Mouse (Mus musculus): ENCODE results near the gene Bdnf. TPM values are rescaled to one million over a fixed set of nuclear protein-coding genes. Genes with fewer than 3 reads are reported as not detected.

The Bdnf gene
- total and polyA plus RNA-seq, 3 experiments = 0.04 TPM; not detected in 2

DNA sequence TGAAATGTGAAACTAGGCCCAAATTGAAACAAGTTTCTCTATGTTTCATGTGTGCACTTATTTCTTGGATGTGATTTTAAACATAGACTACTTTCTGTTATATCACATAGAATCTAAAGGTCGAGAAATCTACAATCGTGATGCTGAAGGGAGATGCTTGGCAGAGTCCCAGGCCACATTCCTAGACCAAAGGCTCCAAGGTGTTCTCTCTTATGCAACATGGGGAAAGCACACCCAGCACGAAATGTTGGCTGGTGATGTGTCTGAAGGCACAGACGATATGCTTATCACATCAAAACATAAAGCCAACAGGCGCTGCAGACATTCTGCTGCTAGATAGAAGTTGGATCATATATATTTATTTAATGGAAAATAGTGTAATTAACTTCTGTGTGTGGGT is 25.8 kb downstream of the Bdnf start:
- Histone ChIP-seq H3K4me3 (replicated peaks in 1 of 3; ENCODE audit: low read depth in 2 of 3, low read length in 2 of 3, poor library complexity in 1 of 3) (no peak overlapping the region), H3K79me2 (replicated peaks; ENCODE audit: control insufficient read depth, extremely low read depth, insufficient read depth, poor library complexity, severe bottlenecking) (no peaks in the 10 kb centered on the region), H3K9ac (ENCODE audit: insufficient read depth, low read depth) (no peak overlapping the region), H3K4me2 (ENCODE audit: insufficient read depth, low read depth, poor library complexity, severe bottlenecking) (no peak overlapping the region), H3K36me3 (replicated peaks in 1 of 2; ENCODE audit: control insufficient read depth in 1 of 2, insufficient read depth in 1 of 2, low read length in 1 of 2) (no peaks in the 10 kb centered on the region), H3K27me3 (replicated peaks) (no peaks in the 10 kb centered on the region), H3K4me1 (ENCODE audit: control insufficient read depth in 1 of 2, insufficient read depth in 2 of 2) (peaks cover 0 to 28% of the 10 kb centered on the region in 2 experiments; a peak in 2 of 4 replicates), H3K27ac (ENCODE audit: insufficient read depth, low read depth) (no peak overlapping the region), H3K9me3 (replicated peaks; ENCODE audit: low read length) (no peaks in the 10 kb centered on the region)
- dilution Hi-C loops (cut with MboI; ENCODE audit: extremely low pct_ligation_motif_present, extremely low pct_unique_long_range_greater_than_20kb, low sequenced_read_pairs) = no loop called here
- in situ Hi-C loops (cut with MboI; ENCODE audit: low pct_ligation_motif_present, low pct_unique_long_range_greater_than_20kb, low sequenced_read_pairs) = no loop called here
- no peak for DNase-seq (ENCODE audit: extremely low read depth)
- TF ChIP-seq UBTF (IDR thresholded peaks at IDR 0.05; ENCODE audit: low read depth, low read length) (no peak), E2F4 (IDR thresholded peaks at IDR 0.05; ENCODE audit: insufficient replicate concordance, low read depth, low read length) (no peak), RAD21 (IDR thresholded peaks at IDR 0.05; ENCODE audit: low read depth, low read length) (no peak), ZNF384 (IDR thresholded peaks at IDR 0.05; ENCODE audit: low read depth, low read length) (no peak), TBP (conservative IDR thresholded peaks at IDR 0.05; ENCODE audit: low read depth, low read length) (no peak), MXI1 (IDR thresholded peaks at IDR 0.05; ENCODE audit: low read depth, low read length) (no peak), JUN (IDR thresholded peaks at IDR 0.05; ENCODE audit: insufficient read depth, low read depth, low read length) (no peak), EP300 (IDR thresholded peaks at IDR 0.05; ENCODE audit: low read length) (no peak), ELF1 (IDR thresholded peaks at IDR 0.05; ENCODE audit: low read depth, low read length) (no peak), MEF2A (IDR thresholded peaks at IDR 0.05; ENCODE audit: borderline replicate concordance, low read depth, low read length) (no peak), NELFE (IDR thresholded peaks at IDR 0.05; ENCODE audit: low read depth, low read length) (no peak), CTCF (conservative IDR thresholded peaks at IDR 0.05 in 1 of 2, IDR thresholded peaks at IDR 0.05 in 1 of 2; ENCODE audit: low read depth in 2 of 2, low read length in 2 of 2) (no peak), HCFC1 (IDR thresholded peaks at IDR 0.05; ENCODE audit: low read depth, low read length) (no peak), POLR2AphosphoS2 (IDR thresholded peaks at IDR 0.05; ENCODE audit: low read depth, low read length) (no peak), NRF1 (IDR thresholded peaks at IDR 0.05; ENCODE audit: low read depth, low read length) (no peak), MAX (IDR thresholded peaks at IDR 0.05; ENCODE audit: low read length) (no peak), POLR2A (IDR thresholded peaks at IDR 0.05; ENCODE audit: low read depth, low read length) (no peak), SMC3 (IDR thresholded peaks at IDR 0.05; ENCODE audit: low read depth, low read length) (no peak), IRF4 (IDR thresholded peaks at IDR 0.05; ENCODE audit: low read depth, low read length) (no peak), SIN3A (IDR thresholded peaks at IDR 0.05; ENCODE audit: low read length) (no peak)

DNA sequence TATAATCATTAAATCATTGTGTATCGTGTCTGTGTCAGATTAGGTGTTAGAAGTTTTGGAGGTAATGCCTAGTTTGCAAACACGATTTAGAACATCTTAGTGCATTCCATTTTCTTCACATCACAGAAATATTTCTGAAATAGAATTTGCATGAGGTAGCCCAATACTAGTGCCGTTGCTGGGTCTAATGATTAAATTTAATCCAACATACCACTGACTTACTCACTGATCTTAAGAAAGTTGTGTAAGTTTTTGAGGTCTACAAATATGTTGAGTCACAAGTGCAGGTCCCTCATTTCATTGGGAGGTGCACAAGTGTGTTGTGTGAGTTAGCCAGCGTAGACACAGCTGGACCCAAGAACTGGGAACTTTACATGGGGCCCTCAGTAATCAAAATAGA is 29.1 kb downstream of the Bdnf start:
- H3K36me3 ChIP-seq (replicated peaks in 1 of 2; ENCODE audit: control insufficient read depth in 1 of 2, insufficient read depth in 1 of 2, low read length in 1 of 2) = no peaks in the 10 kb centered on the region
- H3K4me2 ChIP-seq (ENCODE audit: insufficient read depth, low read depth, poor library complexity, severe bottlenecking) = peak overlapping the region; percentile 62; the same call in 1 of the 2 replicates
- no peak for TF ChIP-seq JUND (conservative IDR thresholded peaks at IDR 0.05; ENCODE audit: low read depth, low read length)
- TF ChIP-seq USF1 (IDR thresholded peaks at IDR 0.05; ENCODE audit: low read depth, low read length) = no peak
- TF ChIP-seq SIN3A (IDR thresholded peaks at IDR 0.05; ENCODE audit: low read length) = no peak
- TF ChIP-seq JUN (IDR thresholded peaks at IDR 0.05; ENCODE audit: insufficient read depth, low read depth, low read length) = no peak
- no peak for TF ChIP-seq MYC (IDR thresholded peaks at IDR 0.05; ENCODE audit: low read depth, low read length)
- TF ChIP-seq EP300 (IDR thresholded peaks at IDR 0.05; ENCODE audit: low read length) = no peak
- TF ChIP-seq RAD21 (IDR thresholded peaks at IDR 0.05; ENCODE audit: low read depth, low read length) = no peak
- no peak for TF ChIP-seq PAX5 (IDR thresholded peaks at IDR 0.05; ENCODE audit: low read length)
- no peak for TF ChIP-seq E2F4 (IDR thresholded peaks at IDR 0.05; ENCODE audit: insufficient replicate concordance, low read depth, low read length)
- no peak for TF ChIP-seq ZNF384 (IDR thresholded peaks at IDR 0.05; ENCODE audit: low read depth, low read length)
- TF ChIP-seq MAFK (IDR thresholded peaks at IDR 0.05; ENCODE audit: insufficient replicate concordance, low read length) = no peak
- TF ChIP-seq RCOR1 (conservative IDR thresholded peaks at IDR 0.05; ENCODE audit: low read depth, low read length) = no peak
- no peak for TF ChIP-seq ZMIZ1 (IDR thresholded peaks at IDR 0.05; ENCODE audit: low read depth, low read length)
- no peak for TF ChIP-seq KAT2A (IDR thresholded peaks at IDR 0.05; ENCODE audit: insufficient replicate concordance, low read length)
- no peak for TF ChIP-seq MEF2A (IDR thresholded peaks at IDR 0.05; ENCODE audit: borderline replicate concordance, low read depth, low read length)
- no peak for TF ChIP-seq HCFC1 (IDR thresholded peaks at IDR 0.05; ENCODE audit: low read depth, low read length)
- TF ChIP-seq MXI1 (IDR thresholded peaks at IDR 0.05; ENCODE audit: low read depth, low read length) = no peak
- no peak for TF ChIP-seq IRF4 (IDR thresholded peaks at IDR 0.05; ENCODE audit: low read depth, low read length)
- dilution Hi-C loops (cut with MboI; ENCODE audit: extremely low pct_ligation_motif_present, extremely low pct_unique_long_range_greater_than_20kb, low sequenced_read_pairs) = no loop called here
- peak; percentile 18 for DNase-seq (ENCODE audit: extremely low read depth)
- H3K27ac ChIP-seq (ENCODE audit: insufficient read depth, low read depth) = no peak overlapping the region
- H3K27me3 ChIP-seq (replicated peaks) = no peaks in the 10 kb centered on the region
- H3K4me3 ChIP-seq (replicated peaks in 1 of 3; ENCODE audit: low read depth in 2 of 3, low read length in 2 of 3, poor library complexity in 1 of 3) = no peak overlapping the region
- H3K4me1 ChIP-seq (ENCODE audit: control insufficient read depth in 1 of 2, insufficient read depth in 2 of 2) = peaks cover 0 to 18% of the 10 kb centered on the region in 2 experiments; a peak in 2 of 4 replicates
- no peak overlapping the region for H3K9ac ChIP-seq (ENCODE audit: insufficient read depth, low read depth)
- no peaks in the 10 kb centered on the region for H3K9me3 ChIP-seq (replicated peaks; ENCODE audit: low read length)
- no peaks in the 10 kb centered on the region for H3K79me2 ChIP-seq (replicated peaks; ENCODE audit: control insufficient read depth, extremely low read depth, insufficient read depth, poor library complexity, severe bottlenecking)
- in situ Hi-C loops (cut with MboI; ENCODE audit: low pct_ligation_motif_present, low pct_unique_long_range_greater_than_20kb, low sequenced_read_pairs) = no loop called here
